Mouse (Mus musculus): ENCODE measurements at regions not wholly inside any gene's neighbourhood (a gene's known extent, or its start where the extent isn't known, plus 50 kb on each side); places are given as distances from the start of the nearest gene placed in this dataset.

GRCm38 (mm10) chr14:58506490-58506889 is 436.1 kb downstream of the Fgf9 start:
- DNase-seq (ENCODE audit: low read depth in 3 of 3, low spot score in 3 of 3) (no peak), ATAC-seq (ENCODE audit: insufficient read depth) (no peak)
- 44% methylated on average over 3 of the region's 3 CpGs for WGBS (ENCODE audit: insufficient replicate concordance)
- no peaks in the 10 kb centered on the region for H3K36me3 ChIP-seq (replicated peaks; ENCODE audit: control insufficient read depth, insufficient read depth, low read depth)
- H3K27me3 ChIP-seq (ENCODE audit: control insufficient read depth, insufficient read depth, low read length): no peaks in the 10 kb centered on the region
- H3K27ac ChIP-seq: no peak overlapping the region
- no peaks in the 10 kb centered on the region for H3K4me1 ChIP-seq (replicated peaks; ENCODE audit: control insufficient read depth in 2 of 2, insufficient read depth in 2 of 2, low read length in 1 of 2)
- no peak overlapping the region for H3K4me2 ChIP-seq (ENCODE audit: low read depth)
- no peak overlapping the region for H3K4me3 ChIP-seq (ENCODE audit: insufficient read depth in 1 of 2, low read depth in 2 of 2, low read length in 2 of 2)
- H3K9me3 ChIP-seq (ENCODE audit: control insufficient read depth, low read length): no peaks in the 10 kb centered on the region
- TF ChIP-seq CTCF (IDR thresholded peaks at IDR 0.05; ENCODE audit: low read depth): no peak
- TF ChIP-seq EP300 (IDR thresholded peaks at IDR 0.05; ENCODE audit: low read depth): no peak
- H3K9ac ChIP-seq (replicated peaks): no peak overlapping the region

GRCm38 (mm10) chr14:58505841-58506240 is 435.5 kb downstream of the Fgf9 start:
- no peak overlapping the region for H3K9ac ChIP-seq (replicated peaks)
- DNase-seq (ENCODE audit: low read depth in 3 of 3, low spot score in 3 of 3) (no peak), ATAC-seq (ENCODE audit: insufficient read depth) (no peak)
- no peaks in the 10 kb centered on the region for H3K9me3 ChIP-seq (ENCODE audit: control insufficient read depth, low read length)
- H3K4me2 ChIP-seq (ENCODE audit: low read depth): no peak overlapping the region
- no peak overlapping the region for H3K27ac ChIP-seq
- TF ChIP-seq CTCF (IDR thresholded peaks at IDR 0.05; ENCODE audit: low read depth) (no peak), EP300 (IDR thresholded peaks at IDR 0.05; ENCODE audit: low read depth) (no peak)
- no peaks in the 10 kb centered on the region for H3K4me1 ChIP-seq (replicated peaks; ENCODE audit: control insufficient read depth in 2 of 2, insufficient read depth in 2 of 2, low read length in 1 of 2)
- no peaks in the 10 kb centered on the region for H3K27me3 ChIP-seq (ENCODE audit: control insufficient read depth, insufficient read depth, low read length)
- no peak overlapping the region for H3K4me3 ChIP-seq (ENCODE audit: insufficient read depth in 1 of 2, low read depth in 2 of 2, low read length in 2 of 2)
- no peaks in the 10 kb centered on the region for H3K36me3 ChIP-seq (replicated peaks; ENCODE audit: control insufficient read depth, insufficient read depth, low read depth)

- WGBS (ENCODE audit: insufficient replicate concordance): 76% methylated on average over 8 of the region's 8 CpGs
- H3K27ac ChIP-seq: no peak overlapping the region
- DNase-seq (ENCODE audit: low read depth in 3 of 3, low spot score in 3 of 3) (no peak), ATAC-seq (ENCODE audit: insufficient read depth) (no peak)
- H3K9me3 ChIP-seq (ENCODE audit: control insufficient read depth, low read length): no peaks in the 10 kb centered on the region
- no peak for TF ChIP-seq CTCF (IDR thresholded peaks at IDR 0.05; ENCODE audit: low read depth)
- no peak for TF ChIP-seq EP300 (IDR thresholded peaks at IDR 0.05; ENCODE audit: low read depth)
- H3K9ac ChIP-seq (replicated peaks): no peak overlapping the region
- H3K4me2 ChIP-seq (ENCODE audit: low read depth): no peak overlapping the region
- H3K4me3 ChIP-seq (ENCODE audit: insufficient read depth in 1 of 2, low read depth in 2 of 2, low read length in 2 of 2): no peak overlapping the region
- H3K27me3 ChIP-seq (ENCODE audit: control insufficient read depth, insufficient read depth, low read length): no peaks in the 10 kb centered on the region
- H3K4me1 ChIP-seq (replicated peaks; ENCODE audit: control insufficient read depth in 2 of 2, insufficient read depth in 2 of 2, low read length in 1 of 2): no peaks in the 10 kb centered on the region
- H3K36me3 ChIP-seq (replicated peaks; ENCODE audit: control insufficient read depth, insufficient read depth, low read depth): no peaks in the 10 kb centered on the region
These were observed 432.5 kb downstream of the Fgf9 start for GRCm38 (mm10) chr14:58502890-58503289.

- Histone ChIP-seq H3K9me3 (ENCODE audit: control insufficient read depth, low read length) (no peaks in the 10 kb centered on the region), H3K36me3 (replicated peaks; ENCODE audit: control insufficient read depth, insufficient read depth, low read depth) (no peaks in the 10 kb centered on the region), H3K27ac (no peak overlapping the region), H3K4me2 (ENCODE audit: low read depth) (no peak overlapping the region), H3K9ac (replicated peaks) (no peak overlapping the region), H3K4me1 (replicated peaks; ENCODE audit: control insufficient read depth in 2 of 2, insufficient read depth in 2 of 2, low read length in 1 of 2) (no peaks in the 10 kb centered on the region), H3K27me3 (ENCODE audit: control insufficient read depth, insufficient read depth, low read length) (no peaks in the 10 kb centered on the region), H3K4me3 (ENCODE audit: insufficient read depth in 1 of 2, low read depth in 2 of 2, low read length in 2 of 2) (no peak overlapping the region)
- 36% methylated on average over 2 of the region's 2 CpGs for WGBS (ENCODE audit: insufficient replicate concordance)
- no peak for DNase-seq (ENCODE audit: low read depth in 3 of 3, low spot score in 3 of 3)
- ATAC-seq (ENCODE audit: insufficient read depth): no peak
- no peak for TF ChIP-seq EP300 (IDR thresholded peaks at IDR 0.05; ENCODE audit: low read depth)
- no peak for TF ChIP-seq CTCF (IDR thresholded peaks at IDR 0.05; ENCODE audit: low read depth)
These were observed 429.7 kb downstream of the Fgf9 start for GRCm38 (mm10) chr14:58500014-58500413.

GRCm38 (mm10) chr14:58499501-58499900 is 429.2 kb downstream of the Fgf9 start:
- Histone ChIP-seq H3K36me3 (replicated peaks; ENCODE audit: control insufficient read depth, insufficient read depth, low read depth) (no peaks in the 10 kb centered on the region), H3K27me3 (ENCODE audit: control insufficient read depth, insufficient read depth, low read length) (no peaks in the 10 kb centered on the region), H3K4me2 (ENCODE audit: low read depth) (no peak overlapping the region), H3K9ac (replicated peaks) (no peak overlapping the region), H3K9me3 (ENCODE audit: control insufficient read depth, low read length) (no peaks in the 10 kb centered on the region), H3K4me1 (replicated peaks; ENCODE audit: control insufficient read depth in 2 of 2, insufficient read depth in 2 of 2, low read length in 1 of 2) (no peaks in the 10 kb centered on the region), H3K4me3 (ENCODE audit: insufficient read depth in 1 of 2, low read depth in 2 of 2, low read length in 2 of 2) (no peak overlapping the region), H3K27ac (no peak overlapping the region)
- TF ChIP-seq EP300 (IDR thresholded peaks at IDR 0.05; ENCODE audit: low read depth): no peak
- TF ChIP-seq CTCF (IDR thresholded peaks at IDR 0.05; ENCODE audit: low read depth): no peak
- 59% methylated on average over 6 of the region's 6 CpGs for WGBS (ENCODE audit: insufficient replicate concordance)
- no peak for ATAC-seq (ENCODE audit: insufficient read depth)
- DNase-seq (ENCODE audit: low read depth in 3 of 3, low spot score in 3 of 3): no peak
